Mouse (Mus musculus) urinary bladder, postnatal 0 days (tissue): Measurements from ENCODE around the gene Cnnm2. TPM values are rescaled to one million over a fixed set of nuclear protein-coding genes. Genes with fewer than 3 reads are reported as not detected.

Source experiments
- polyA plus RNA-seq: library from polyadenylated mRNA; unstranded; fragments of >200 nt; fragmentation: Nextera tagmentation; extraction: Ambion mirVana; gene quantifications from 2 replicates; pipeline ENCODE4 v1.2.1, GENCODE M21; 2015

Gene Cnnm2
- 3.9 and 5.2 TPM in 2 replicates for polyA plus RNA-seq

GRCm38 (mm10) chr19:46761247-46761946, at the start of gene Cnnm2:
Gene Cnnm2, plus strand, starts transcription at chr19:46761596.

Other genes with a start within 250 kb of the Cnnm2 start
- gene Arl3, start 188.4 kb upstream of the Cnnm2 start, polyA plus RNA-seq: 84.2 and 93.1 TPM in 2 replicates
- gene Sfxn2, start 188.2 kb upstream of the Cnnm2 start, polyA plus RNA-seq: 9.6 and 10.0 TPM in 2 replicates
- gene Wbp1l, start 162.5 kb upstream of the Cnnm2 start, polyA plus RNA-seq: 39.0 TPM in 2 replicates
- gene Cyp17a1, start 88.4 kb upstream of the Cnnm2 start, polyA plus RNA-seq: not detected in 2 replicates
- 24.5 and 25.5 TPM in 2 replicates for gene Borcs7, start 71.7 kb upstream of the Cnnm2 start, polyA plus RNA-seq
- gene As3mt, start 54.1 kb upstream of the Cnnm2 start, polyA plus RNA-seq: 19.3 and 23.8 TPM in 2 replicates